Mouse (Mus musculus) natural killer cell, adult 2 months (primary cell): ENCODE results near the gene Maml3.
A peak's percentile ranks its signal among the peaks of the same experiment; 100 is the strongest.

Experiments used
- DNase-seq, 2 experiments: peaks; one replicate each; pipeline ENCODE4 v3.0.0; 2022; ENCODE audit warnings: low spot score in 2 of 2

Gene Maml3

GRCm38 (mm10) chr3:52104636-52105151 lies at the start of gene Maml3:
Gene Maml3 (minus strand): TSS chr3:52105076.
- peak; percentile 73 to 87 for DNase-seq

- DNase-seq, result no peak
Measured at GRCm38 (mm10) chr3:52151155-52151554, 46.3 kb upstream of the Maml3 start.

GRCm38 (mm10) chr3:52148301-52148700 lies 43.4 kb upstream of the Maml3 start:
- DNase-seq, result no peak

- no peak for DNase-seq
Measured at GRCm38 (mm10) chr3:52144776-52145460, 40.0 kb upstream of the Maml3 start.

GRCm38 (mm10) chr3:52143017-52143416 lies 38.1 kb upstream of the Maml3 start:
- no peak for DNase-seq

- DNase-seq, result no peak
Measured at GRCm38 (mm10) chr3:52140162-52140561, 35.3 kb upstream of the Maml3 start.

GRCm38 (mm10) chr3:52125421-52125820 lies 20.5 kb upstream of the Maml3 start:
- DNase-seq, result no peak

GRCm38 (mm10) chr3:52120858-52121257 lies 16.0 kb upstream of the Maml3 start:
- DNase-seq, result no peak

GRCm38 (mm10) chr3:52119216-52119615 lies 14.3 kb upstream of the Maml3 start:
- no peak for DNase-seq

- no peak for DNase-seq
Measured at GRCm38 (mm10) chr3:52115421-52115820, 10.5 kb upstream of the Maml3 start.

- peak in 1 of 2 experiments; percentile 5 for DNase-seq
Measured at GRCm38 (mm10) chr3:52108027-52108426, 3.2 kb upstream of the Maml3 start.

GRCm38 (mm10) chr3:52105156-52105555 lies 280 bp upstream of the Maml3 start:
- no peak for DNase-seq

- no peak for DNase-seq
Measured at GRCm38 (mm10) chr3:52104208-52104607, 668 bp downstream of the Maml3 start.

- peak; percentile 9 to 36 for DNase-seq
Measured at GRCm38 (mm10) chr3:52103531-52104181, 1.2 kb downstream of the Maml3 start.

GRCm38 (mm10) chr3:52102601-52103530 lies 2.0 kb downstream of the Maml3 start:
- peak; percentile 55 to 72 for DNase-seq

GRCm38 (mm10) chr3:52101977-52102600 lies 2.8 kb downstream of the Maml3 start:
- DNase-seq, result peak; percentile 58 to 77

GRCm38 (mm10) chr3:52101401-52101976 lies 3.4 kb downstream of the Maml3 start:
- no peak for DNase-seq

- no peak for DNase-seq
Measured at GRCm38 (mm10) chr3:52100926-52101325, 4.0 kb downstream of the Maml3 start.

GRCm38 (mm10) chr3:52100306-52100705 lies 4.6 kb downstream of the Maml3 start:
- DNase-seq, result no peak

GRCm38 (mm10) chr3:52099286-52099685 lies 5.6 kb downstream of the Maml3 start:
- DNase-seq, result no peak

- DNase-seq, result no peak
Measured at GRCm38 (mm10) chr3:52091261-52091797, 13.5 kb downstream of the Maml3 start.
